Mouse (Mus musculus) bone marrow macrophage, adult 2 months (primary cell): Measurements from ENCODE around the gene Acoxl.

Source experiments
- CTCF ChIP-seq: IDR thresholded peaks from 2 replicates; pipeline ENCODE4 v1.5.1; 2012; ENCODE audit warnings: low read depth, mild to moderate bottlenecking, low read length, moderate library complexity
- POLR2A ChIP-seq: IDR thresholded peaks from 2 replicates; pipeline ENCODE4 v1.6.1; 2012; ENCODE audit warnings: mild to moderate bottlenecking, low read depth, low read length, borderline replicate concordance

DNA sequence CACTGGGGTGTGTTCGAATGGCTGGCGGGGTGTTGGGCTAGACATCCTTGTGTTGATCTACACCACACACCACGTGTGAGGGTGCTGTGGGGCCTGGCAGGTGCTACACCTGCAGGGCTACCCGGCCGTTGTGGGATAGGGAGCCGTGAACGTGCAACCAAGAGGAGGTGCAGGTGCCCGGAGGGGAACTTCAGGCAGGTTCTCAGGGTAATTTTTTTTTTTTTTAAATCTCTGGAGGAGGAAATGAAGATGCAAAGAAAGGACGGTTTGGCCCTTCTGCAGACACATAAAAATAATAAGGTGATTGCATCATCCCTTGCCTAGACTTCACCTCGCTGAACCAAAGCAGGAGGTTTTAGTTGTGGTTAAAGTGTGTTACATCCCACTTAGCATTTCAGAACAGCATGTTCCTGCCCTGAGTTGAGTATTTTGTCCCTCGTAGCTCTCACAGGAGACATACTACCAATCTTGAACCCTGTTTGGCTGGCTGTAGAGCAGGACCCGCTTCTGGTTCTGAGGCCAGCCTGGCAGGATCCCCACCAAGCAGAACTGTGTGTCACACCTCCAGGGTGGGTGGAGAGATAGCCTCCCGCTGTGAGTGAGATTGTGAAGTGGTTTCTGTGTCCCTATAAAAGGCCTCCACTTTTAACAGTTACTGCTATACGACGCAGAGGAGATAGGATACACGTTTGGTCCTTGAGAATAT is 314.3 kb downstream of the Acoxl start:
- TF ChIP-seq CTCF = no peak
- TF ChIP-seq POLR2A = no peak
